Mouse (Mus musculus) 416B (cell line): ENCODE results near the gene Csf3.
"Not testable (repeated sequence)": the region's sequence is repeated elsewhere in the genome, so short reads cannot be mapped to it uniquely, and the experiment has no call there.

Source experiments
- DNase-seq: peaks from one replicate; pipeline ENCODE4 v3.0.0; 2011; ENCODE audit warnings: low read depth

Csf3 gene

DNA sequence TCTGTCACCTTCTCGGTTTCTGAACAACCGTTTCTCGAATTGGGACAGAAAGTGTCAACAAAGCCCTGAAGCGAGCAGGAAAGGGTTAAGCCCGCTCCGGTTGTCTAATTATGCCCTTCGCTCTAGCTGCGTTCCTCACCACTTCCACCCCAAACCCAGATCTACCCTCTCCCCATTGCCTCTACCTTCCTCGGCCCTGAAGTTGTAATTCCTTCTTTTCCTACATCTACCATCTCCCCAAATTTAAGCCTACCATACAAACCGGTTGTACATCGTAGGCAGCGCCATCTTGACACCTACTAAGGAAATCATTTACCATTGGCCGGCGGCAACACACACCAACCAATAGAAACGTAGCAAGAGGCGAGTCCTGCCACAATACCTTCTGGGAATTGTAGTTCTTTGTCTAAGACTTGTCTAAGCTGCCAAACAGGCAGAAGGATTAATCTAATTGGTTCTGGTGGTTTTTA is 28.1 kb downstream of the Csf3 start, which contains the start of gene Med24:
Gene Med24, minus strand, starts transcription at position 317 of the 470 bp plus-strand sequence.
- DNase-seq: peak; percentile 96

DNA sequence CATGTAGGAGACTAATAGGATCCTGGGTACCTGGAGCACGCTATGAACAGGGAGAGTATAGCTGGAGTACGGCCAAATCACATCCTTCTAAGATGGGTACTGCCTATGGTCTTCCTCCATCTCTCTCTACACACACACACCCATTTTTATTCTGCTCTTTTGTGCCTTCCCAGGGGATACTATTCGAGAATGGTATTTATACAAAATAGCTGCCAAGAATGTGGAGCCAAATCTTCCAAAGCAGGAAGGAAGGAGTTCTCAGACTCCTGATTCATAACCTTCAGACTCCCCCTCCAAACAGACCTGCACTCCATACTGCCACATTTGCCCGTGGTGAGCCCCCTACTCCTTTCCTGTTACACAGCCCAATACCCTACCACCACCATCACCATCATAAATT is 29.7 kb downstream of the Csf3 start:
- no peak for DNase-seq

DNA sequence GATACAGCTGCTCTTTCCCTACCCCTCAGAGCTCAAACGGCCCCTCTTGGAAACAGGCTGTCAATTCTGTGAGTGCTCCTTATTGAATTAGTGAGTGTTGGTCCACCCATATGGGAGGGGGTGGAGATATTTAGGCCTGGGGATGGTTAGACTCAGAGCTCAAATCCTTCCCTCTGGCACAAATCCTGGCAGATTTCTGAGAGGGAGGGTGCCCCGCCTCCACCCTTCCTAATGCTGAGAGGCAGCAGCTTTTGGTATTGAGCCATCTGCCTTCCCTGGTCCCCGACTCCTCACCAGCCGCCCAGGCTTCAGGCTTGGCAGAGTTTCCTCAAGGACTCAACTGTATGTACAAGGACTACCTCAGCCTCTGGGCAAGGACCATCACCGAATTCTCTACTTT is 30.1 kb downstream of the Csf3 start:
- DNase-seq: no peak

DNA sequence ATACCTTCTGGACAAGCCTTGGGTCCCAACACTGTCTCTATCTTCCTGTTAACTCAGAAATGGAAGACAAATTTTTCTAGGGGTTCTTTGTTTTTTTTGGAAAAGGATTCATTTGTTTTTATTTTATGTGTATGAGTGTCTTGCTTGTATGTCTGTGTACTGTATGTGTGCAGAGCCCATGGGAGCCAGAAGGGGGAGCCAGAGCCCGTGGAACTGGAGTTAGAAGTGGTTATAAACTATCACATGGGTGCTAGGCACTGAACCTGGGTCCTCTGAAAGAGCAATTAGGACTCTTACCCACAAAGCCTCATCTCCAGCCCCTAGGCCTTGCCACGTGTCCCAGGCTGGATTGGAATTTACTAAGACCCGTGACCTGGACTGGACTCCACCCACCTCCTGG is 33.0 kb downstream of the Csf3 start:
- peak; percentile 43 for DNase-seq

DNA sequence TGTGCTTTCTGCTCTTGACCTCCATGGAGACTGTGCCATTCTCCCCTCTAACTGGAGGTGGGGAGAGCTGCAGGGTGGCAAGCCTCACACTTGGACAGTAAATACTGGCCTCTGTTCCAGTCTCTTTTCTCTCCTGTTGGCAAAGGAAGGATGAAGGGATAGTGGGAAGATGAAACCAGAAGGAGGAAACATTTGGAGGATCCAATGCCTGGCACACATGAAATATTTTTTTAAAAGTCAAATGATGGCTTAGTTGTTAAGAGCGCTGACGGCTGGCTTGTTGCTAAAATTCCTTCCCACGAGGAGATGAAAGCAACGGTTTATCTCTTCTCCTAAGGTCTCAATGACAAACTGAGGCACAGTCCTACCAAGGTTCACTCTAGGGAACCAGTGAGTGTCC is 34.0 kb downstream of the Csf3 start:
- DNase-seq: no peak

DNA sequence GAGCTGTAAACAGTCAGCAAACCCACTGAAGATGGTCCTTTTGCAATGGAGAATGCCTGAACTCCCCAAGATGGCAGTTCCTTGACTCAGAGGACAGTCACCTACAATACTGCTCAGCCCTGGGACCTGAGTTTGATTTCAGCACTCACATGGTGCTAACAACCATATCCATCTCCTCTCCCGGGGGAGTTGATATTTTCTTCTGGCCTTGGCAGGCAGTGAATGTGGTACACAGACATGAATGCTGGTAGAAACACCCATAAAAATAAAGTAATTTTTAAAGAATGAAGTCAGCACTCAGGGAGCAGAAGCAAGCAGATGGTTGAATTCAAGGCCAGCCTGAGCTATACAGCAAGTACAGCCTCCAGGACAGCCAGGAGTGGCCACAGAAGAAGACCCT is 35.1 kb downstream of the Csf3 start:
- no peak for DNase-seq

DNA sequence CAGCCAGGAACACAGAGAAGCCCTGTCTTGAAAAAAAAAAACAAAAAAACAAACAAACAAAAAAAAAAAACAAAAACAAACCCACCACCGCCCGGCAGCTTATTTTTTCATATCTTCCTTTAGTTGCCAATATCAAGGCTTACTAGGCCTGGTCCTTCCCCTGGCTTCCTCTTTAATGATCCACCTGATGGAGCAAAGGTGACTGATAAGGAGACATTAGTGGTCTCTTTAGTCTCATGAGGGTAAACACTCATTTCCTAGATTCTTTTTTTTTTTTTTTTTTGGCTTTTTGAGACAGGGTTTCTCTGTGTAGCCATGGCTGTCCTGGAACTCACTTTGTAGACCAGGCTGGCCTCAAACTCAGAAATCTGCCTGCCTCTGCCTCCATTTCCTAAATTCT is 36.2 kb downstream of the Csf3 start:
- DNase-seq: not testable (repeated sequence)

DNA sequence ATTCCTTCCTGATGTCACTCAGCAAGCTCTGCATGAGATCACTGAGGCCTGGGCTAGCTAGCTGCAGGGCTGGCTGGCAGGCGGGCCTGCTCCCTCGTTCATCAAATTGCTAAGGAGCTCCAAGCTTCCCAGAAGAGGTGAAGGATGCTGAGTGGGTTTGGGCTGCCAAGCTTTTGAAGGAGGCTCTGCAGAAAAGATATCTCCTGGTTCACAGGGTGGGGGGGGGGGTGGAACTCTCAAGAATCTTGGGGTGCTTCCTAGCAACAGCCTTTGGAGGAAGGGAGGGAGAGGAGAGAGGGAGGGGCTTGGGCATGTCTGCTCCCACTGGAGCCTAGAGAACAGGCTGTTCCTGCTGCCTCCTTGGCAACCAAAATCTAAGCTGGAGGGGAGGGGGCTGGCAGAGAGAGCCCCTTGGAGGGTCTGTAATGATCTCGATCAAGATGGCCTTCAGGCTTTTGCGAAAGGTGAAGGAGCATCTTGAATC is 37.4 kb downstream of the Csf3 start:
- no peak for DNase-seq

DNA sequence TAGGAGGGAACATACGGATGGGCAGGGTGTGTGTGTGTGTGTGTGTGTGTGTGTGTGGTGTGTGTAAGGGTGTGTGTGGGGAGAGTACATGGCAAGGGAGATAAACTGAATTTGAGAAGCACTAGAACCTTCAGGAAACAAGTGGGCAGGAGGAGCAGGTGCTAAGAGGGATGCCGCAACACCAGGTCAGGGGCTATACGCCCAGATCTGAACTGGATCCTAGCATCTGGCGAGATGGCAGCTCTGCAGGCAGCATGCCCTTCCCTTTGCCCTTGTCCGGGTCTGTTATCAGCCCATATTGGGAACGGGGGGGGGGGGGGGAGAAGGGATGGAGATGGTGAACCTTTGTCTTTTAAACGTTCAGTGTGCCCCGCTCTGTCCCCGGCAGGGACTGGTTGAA is 37.9 kb downstream of the Csf3 start:
- no peak for DNase-seq

DNA sequence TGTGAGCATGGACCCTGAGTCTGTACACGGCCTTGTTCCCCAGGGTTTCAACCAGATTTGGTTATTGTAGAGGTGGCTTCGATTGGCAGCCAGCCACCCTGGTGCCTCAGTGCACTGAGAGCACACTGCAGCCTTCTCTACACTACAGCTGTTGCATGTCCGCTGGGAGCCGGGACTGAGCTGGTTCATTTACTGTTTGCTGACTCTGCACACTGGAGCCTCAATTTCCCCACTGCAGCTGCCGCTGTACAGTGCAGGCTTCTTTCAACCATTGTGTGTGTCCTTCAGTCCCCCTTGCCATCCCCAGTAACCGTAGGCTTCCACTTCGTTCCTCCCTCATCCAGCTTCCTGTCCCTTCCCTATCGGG is 38.9 kb downstream of the Csf3 start:
- DNase-seq: no peak

DNA sequence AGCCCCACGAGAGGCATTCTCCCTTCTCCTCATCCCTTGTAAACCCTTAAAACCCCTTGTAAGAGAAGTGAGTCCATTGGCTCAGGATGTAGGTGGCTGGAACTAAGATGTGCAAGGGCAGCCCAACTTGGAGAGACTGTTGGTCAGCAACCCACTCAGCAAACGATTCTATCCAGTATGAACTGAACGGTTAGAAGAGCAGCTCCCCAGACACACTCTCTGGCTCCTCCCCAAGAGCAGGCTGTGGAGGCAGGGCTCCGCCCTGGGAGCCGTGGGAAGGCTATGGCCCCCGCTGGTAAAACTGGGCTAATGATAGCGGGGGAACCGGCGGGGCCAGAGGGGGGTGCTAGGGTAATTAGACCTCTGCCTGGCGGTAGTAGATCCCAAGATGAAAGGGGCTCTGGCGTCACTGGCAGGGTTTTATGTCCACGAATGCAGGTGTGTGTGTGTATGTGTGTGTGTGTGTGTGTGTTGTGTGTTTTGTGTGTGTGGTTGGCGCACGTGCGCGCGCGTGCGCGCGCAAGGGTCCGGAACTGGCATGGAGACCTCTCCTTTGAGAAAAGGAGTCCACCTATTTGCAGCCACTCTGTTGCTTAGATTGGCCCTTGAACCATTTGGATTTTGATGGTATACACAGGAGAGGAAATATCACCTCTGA is 39.5 kb downstream of the Csf3 start, which contains the start of gene Thra:
Gene Thra, plus strand, starts transcription at position 246 of the 658 bp plus-strand sequence.
- DNase-seq: peak; percentile 90

DNA sequence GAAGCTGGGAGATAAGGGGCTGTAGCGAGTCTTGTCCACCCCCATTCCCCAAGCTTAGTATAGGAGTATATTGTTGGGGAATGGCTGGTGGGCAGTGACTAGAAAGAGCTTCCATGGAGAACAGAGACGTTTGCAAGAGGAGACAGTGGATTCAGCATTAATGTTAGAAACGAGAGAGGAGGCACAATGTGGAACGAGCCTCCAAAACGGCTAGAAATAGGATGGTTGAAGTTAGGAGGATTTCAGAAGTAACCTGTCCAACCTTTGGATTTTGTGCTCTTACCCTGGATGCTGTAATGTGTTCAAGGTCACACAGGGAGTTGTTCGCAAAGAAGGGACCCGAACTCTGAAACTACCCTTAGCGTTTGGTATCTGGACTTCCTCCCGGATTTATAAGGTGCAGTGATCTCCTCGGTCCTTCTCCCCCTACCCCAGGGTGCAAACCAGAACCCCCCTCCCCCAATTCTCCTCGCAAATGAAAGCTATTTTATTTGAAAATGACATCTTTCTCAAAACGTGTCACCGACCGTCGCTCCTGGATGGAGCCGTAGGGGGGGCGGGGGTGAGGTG is 40.1 kb downstream of the Csf3 start:
- no peak for DNase-seq

DNA sequence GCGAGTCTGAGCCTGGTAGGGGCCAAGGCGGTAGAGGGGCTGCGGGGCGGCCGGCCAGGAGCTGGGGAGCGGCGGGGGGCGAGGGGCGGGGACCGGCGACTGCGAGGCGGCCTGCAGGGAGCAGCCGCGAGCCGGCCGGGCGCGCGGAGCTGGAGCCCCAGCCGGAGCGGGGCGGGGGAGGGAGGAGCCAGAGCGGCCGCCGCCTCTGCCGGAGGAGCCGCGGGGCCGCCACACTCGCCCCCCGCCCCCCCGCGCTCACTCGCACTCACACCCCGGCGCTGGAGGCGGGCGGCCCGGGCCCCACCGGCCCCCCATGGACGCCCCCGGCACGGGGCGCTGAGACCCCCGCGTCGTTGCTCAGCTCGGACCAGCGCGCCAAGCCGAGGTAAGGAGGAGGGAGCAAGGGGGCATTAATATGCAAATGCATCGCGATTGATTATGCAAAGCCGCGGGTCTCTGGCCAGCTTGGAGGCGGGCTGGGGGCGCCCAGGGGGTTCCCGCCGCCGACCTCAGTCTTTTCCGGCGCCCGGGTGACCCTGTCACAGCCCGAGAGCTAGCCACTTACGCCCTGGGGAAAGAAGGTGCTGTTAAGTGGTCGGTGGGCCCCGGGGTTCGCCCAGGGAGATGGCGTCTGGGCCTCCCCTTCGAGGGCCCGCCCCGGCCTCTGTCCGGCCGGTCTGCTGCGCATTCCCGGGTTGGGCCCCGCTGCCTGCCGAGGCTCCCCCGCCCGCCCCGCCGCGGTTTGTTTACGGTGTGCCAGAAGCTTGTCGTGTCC is 40.7 kb downstream of the Csf3 start:
- peak; percentile 58 for DNase-seq

DNA sequence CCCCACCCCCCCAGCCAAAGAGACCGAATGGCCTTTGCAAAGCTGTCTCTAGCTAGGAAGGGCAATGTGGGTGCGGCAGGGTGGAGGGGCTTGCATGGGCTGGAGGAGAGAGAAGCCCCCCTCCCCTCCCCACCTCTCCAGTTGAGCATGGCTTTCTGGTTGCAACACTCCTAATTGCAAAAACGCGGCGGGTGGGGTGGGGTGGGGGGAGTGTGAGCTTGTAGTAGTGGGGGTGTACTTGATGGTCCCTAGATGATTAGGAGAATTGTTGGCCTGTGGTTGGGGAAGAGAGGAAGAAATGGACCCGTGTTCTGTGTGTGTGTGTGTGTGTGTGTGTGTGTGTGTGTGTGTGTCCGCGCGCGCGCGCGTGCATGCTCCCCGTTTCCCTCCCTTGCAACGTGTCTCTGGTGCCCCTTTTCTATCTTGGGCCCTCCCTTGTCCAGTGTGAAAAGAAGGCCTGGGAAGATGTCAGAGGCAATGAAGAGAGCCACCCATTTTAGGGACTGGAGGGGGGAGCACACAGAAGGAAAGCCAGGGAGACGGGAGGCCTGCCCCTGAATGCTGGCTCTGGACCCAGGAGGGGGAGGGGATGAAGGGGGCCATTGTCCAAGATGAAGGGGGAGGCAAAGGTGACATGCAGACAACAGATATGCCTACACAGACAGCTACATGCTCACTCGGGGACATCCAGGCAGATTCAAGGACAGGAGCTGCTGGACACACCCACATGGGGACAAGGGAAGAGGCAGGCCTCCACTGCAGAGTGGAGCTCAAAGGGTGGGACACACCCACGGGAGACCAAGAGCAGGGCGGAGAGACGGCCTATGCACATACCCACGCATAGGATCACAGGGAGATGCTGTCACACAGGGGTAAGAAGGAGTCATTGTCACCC is 41.6 kb downstream of the Csf3 start:
- DNase-seq: peak; percentile 66

DNA sequence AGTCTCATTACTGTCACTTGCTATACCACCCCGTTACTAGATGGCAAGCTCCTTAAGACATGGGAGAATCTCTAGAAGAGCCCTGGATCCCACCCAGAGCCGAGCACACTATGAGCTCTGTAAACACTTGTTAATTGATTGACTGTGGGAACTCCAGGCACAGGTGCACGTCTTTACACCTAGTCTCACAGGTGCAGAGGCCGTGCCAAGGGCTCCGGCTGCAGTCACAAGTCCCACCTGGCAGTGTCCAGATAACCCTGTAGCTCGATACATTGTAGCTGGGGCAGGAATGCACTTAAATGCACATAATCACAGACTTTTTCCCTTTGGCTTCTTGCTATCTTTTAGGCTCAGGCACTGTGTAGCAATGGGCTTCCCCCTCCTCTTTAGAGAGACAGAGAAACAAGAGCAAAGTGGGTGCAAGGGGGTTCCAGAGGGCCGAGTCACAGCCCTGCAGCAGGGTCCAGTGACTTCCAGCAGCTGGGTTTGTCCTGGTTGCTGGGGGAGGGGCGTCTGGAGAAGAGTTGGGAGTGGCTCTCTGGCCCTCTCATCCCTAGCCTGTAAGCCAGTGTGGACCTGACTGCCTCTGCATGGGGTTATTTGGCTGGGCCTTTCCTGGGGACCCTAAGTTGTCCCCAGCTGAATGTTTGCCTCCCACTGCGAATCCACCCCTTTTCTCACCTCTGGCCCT is 42.7 kb downstream of the Csf3 start:
- no peak for DNase-seq

DNA sequence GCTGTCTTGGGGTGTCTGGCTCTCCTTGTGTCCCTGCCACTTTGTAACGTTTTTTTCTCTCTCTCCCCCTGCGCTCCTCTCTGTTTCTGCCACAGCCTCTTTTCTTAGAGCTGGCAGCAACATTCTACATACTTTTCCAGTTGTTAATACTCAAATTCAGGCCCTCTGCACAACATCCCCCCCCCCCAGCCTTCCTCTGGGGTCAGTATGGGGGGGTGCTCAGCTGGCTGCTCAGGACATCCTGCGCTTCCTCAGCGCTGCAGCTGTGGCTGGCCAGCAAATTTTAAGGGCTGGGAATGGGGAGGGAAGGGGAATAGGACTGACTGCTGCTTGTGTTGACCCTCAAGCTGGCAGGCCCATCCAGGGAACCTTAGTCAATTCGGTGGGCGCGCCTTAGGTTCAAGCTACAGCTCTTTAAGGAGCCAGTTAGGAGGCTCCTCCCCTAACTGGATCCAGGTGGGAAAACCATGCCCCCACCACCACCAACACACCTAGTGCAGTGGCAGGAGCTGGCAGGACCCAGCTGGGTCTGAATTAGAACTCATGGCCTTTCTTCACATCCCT is 43.5 kb downstream of the Csf3 start:
- DNase-seq: no peak

DNA sequence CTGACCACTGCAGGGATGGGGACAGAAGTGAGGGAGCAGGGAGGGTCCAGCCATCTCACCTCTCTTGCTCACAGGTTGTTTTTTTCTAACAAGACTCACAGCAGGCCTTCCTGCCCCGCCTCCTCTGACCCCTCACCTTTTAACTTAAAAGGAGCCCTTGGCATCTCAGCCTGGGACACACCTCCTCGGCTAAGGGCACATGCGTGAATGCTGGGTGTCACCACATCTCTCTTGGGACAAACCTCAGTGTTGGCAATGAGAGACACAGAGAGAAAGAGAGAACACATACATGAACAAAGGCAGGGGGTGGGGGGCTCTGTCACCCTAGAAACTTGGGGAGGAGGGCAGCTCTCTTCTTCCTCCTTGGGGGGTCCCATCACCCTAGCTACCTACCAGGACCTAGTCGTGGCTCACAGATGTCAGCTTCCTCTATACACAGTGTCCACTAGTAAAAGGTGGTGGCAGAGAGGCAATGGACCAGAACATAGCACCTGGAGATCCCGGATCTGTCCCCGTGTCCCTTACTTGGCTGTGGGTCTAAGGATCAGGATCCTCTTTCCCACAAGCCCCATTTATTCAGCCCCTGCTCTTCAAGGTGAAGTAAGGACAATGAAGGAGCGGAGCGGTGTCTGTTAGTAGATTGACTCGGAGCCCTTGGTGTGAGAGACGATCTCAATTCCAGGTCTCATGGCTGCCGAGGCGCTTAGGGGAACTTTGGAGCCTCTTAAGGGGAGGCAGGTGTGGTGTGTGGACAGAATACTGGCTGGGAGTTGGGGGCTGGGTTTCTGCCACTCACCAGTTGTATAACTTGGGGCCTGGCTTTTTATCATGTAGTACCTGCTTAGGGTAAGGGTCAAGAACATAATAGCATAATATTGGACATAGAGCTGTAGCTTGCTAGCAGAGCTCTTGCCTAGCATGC is 45.1 kb downstream of the Csf3 start:
- no peak for DNase-seq

DNA sequence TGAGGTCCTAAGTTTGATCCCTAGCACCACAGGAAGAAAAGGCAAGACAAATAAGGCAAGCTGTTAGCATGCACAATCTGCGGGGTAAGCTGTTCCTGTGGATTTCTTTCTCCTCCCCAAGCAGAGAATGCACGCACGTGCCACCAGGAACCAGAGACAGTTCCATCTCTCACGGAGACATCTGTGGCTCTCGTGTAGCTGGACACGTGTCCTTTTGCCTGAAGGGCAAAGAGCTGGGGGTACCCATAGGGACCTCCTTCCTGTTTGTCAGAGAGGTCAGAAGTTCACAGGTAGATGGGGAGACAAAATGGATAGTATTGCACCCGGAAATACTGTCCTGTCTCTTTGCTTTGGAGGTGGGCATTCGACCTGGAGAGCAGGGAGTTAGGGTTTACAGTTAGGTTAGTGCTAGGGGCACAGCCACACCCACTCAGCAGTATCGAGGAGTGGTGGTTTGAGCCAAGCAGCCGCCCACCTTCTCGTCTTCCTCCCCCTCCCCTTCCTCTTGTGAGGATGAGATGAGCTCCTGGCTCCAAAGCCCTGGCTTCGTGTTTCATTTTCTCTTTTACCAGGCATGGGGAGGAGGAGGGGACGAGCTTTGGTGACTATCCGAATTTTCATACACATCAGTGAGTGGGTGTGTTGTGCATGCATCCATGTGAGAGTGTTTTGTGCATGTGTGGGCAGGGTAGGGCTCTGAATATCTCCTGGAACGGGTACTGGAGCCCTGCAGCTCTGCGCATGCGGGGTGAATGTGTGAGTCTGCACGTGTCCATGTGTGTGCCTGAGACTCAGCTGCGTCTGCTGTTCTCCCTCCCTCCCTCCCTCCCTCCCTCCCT is 46.0 kb downstream of the Csf3 start:
- DNase-seq: peak; percentile 94
